Mouse (Mus musculus) C3H10T1/2 (cell line): ENCODE results near the gene Tmem262. TPM values are rescaled to one million over a fixed set of nuclear protein-coding genes. Genes with fewer than 3 reads are reported as not detected.

Experiments used
- polyA plus RNA-seq, 2 experiments: library from polyadenylated mRNA; unstranded; fragments of >200 nt; fragmentation: generic; extraction: Trizol; gene quantifications; one replicate each; pipeline ENCODE4 v1.2.1; 2012; ENCODE audit warnings: missing spikeins in 2 of 2

Gene Tmem262
- not detected for polyA plus RNA-seq

DNA sequence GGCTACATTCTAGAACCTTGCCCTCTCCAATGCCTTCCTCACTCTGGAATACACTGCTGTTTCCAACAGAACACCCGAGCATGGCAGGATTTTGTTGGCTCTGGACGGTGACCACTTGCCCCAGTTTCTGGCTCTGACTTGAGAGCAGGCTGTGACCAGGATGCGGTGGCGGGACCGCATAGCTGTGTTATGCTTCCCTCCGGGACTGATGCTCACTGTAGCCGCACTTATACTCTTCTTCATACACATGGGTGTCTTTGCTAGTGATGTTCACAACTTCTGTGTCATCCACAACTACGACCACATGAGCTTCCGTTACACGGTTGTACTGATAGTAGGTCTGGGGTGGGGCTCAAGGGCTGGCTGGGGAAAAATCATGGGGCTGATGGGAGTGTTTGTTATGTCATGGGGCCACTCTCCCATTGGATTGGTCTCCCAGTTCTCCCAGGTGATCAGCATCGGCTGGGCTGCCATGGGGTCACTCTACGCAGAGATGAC is at the start of gene Tmem262:
Gene Tmem262 (plus strand): TSS at position 51 of the 498 bp plus-strand sequence.

DNA sequence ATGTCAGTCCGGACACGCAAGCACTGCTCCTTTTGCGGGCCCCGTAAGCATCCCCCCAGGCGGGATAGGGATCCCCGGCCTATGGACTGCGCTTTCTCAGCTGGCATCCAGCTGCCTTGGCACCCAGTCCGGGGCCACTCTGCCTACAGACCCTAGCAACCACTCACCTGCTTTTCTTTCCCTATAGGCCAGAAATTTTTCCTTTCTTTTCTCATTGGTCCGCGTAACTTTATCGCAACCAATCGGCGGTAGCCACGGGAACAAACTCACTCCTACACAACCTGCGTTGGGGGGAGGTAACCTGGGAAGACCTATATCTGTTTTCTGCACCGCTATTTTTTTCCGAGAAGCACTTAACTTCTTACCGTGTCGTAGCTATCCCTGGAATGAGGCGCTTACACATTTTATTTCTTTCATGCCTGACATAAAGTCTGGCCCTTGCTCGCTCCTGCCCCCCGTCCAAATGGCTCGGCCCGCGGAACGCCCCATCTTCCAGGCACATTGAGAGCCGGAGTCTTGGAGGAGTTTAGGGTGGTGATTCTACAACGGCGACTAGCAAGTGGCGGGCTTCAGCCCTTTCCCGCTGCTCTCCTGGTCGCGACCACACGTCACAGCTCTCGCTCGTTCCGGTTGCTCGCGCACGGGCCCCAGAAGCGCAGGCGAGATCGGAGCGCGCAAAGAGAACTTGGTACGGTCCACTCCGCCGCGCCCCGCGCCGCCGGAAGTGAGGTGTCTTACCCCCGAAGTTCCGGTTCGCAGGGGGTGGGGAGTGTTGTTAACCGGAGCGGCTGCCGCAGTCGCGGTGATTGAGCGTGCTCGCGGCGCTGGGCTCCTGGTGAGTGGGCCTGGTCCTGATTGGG is 33.3 kb upstream of the Tmem262 start, which contains the start of gene Syvn1:
Gene Syvn1 (plus strand): TSS at position 283 of the 860 bp plus-strand sequence.

DNA sequence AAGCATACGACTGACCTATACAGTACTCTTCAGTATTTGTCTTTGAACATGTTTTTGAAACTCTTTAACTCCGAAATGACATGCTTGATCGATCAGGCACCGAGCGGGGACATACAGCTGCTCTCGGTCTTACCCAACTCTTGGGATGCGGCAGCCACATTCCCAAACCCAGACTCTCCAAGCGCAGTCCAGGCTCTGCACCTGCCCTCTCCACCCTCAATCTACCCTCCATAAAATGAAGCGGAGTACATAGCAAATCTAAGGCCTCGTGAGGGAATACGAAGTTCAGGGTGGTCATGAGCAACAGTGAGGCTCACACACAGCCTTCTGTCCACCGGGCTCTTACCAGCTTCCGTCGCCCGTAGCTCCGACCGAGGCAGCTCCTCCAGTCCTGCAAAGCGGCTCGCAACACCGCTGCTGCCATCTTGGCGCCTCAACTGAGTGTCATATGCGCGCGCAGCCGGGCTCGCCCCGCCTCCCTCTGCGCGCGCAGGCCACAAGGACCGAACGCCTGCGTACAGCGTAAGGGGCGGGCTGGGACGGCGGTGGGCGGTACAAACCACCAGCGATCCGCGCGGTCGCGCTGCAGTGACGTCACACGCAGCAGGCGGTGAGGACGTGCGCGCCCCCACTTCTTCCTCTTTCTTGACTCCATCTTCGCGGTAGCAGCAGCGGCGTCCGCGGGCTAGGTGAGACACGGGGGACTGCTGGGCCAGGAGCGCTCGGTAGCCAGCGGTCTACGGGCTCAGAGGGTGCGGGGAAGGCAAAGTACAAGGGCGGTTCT is 22.3 kb upstream of the Tmem262 start, which contains the start of the genes Mrpl49 and Fau:
Gene Mrpl49 (minus strand): TSS at position 473 of the 784 bp plus-strand sequence.
Gene Fau (plus strand): TSS at position 532 of the 784 bp plus-strand sequence.

DNA sequence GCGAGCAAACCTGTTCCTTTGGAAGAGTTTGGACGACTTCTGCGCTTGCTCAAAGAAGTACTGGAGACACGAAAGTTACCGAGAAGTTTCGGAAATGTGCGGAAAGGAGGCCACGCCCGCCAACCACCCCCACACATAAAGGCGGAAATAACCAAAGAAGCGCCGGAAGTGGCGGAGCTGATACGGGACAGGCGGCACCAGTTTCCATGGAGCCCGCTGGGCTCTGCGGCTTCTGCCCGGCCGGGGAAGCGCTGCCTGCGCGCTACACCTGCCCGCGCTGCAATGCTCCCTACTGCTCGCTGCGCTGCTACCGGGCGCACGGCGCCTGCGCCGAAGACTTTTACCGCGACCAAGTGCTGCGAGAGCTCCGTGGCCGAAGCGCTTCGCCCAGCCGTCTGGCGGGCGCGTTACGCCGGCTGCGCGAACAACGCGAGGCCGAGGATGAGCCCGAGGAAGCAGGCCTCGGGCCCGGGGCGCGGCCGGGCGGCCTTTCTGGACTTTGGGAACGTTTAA is 18.8 kb upstream of the Tmem262 start, which contains the start of gene Znhit2:
Gene Znhit2 (plus strand): TSS at position 172 of the 513 bp plus-strand sequence.

DNA sequence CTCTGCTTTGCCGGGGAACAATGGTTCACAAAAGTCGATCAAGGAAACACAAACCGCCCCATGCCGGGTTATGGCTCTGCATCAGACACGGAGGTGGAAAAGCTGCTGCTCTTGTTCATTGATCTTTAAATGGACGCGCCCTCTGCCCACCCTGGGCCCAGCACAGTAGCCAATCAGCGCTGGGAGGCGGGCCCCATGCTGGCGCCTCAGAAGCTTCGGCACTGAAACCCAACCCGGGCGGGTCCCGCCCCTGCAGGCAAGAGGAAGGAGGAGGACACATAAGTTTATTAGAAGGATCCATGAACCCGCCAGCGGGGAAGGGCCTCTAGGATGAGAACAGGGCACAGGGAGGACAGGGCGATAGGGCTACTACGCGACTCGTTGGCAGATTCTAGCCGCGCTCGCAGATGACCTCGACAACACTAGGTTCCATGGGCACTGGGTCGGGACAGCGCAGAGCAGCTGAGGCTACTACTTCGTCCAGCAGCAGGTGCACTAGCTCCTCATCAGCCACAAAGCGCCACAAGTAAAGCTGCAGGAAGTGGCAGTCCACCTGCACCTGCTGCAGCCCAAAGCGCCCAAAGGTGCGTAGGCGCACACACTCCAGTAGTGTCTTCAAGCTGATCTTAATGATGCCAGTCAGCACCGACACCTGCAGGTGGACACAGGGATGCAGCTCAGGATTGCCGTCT is 12.0 kb upstream of the Tmem262 start, which contains the start of gene Tm7sf2:
Gene Tm7sf2 (minus strand): TSS at position 650 of the 692 bp plus-strand sequence.

DNA sequence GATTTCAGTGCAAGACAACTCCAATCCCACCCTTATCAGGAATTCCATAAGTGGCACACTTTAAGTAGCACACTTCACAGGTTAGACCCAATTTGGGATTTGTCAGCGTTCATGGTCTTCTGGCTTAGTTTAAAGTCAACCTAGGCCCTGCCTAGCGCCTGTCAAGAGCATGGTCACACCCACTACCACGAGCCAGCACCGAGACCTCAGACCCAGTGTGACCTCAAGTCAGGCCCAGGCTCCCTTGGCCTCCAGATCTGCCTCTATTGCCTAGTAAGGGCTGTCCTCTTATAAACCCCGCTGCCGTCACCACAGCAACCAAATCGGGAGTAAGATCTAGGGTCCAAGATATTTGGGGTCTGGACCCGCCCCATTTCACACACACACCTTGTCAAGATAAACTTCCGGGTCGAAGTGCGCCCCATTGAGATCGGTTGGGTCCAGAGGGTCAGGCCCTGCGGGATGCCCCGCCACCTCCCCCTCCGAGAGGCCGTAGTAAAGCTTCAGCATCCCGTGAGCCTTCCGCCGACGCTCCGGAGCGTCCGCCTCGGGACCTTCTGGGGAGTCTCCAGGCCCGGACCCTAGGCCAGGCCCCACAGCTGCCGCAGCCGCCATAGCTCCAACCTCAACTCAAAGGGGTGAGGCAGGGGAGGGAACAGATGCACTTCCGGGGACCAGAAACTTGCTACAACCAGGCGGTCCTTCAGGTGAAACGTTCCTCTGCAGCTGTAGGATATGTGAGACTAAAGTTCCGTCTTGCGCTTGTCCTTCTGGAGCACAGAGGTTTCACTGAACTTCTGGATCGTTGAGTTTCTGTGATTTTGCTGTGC is 3.1 kb upstream of the Tmem262 start, which contains the start of gene Vps51:
Gene Vps51 (minus strand): TSS at position 668 of the 830 bp plus-strand sequence.

DNA sequence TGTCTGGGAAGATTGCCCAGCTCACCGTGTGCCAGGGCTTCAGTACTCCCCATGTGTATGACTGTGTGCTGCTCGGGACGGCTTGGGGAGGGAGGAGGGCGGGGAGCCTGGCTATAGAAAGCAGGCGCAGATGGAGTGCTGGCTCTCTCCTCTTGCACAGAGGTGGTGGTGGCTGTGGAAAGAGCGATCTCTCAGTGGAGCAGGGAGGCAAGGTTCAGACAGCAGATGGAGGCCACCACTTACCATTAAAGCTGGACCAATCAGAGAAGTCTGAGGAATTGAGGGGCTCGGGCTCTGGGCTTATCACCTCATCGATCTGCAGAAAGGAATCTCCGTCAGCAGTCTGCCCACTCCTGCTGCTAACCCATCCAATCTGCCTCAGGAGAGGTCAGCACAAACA is 2.3 kb downstream of the Tmem262 start, which contains the start of gene Gm28374:
Gene Gm28374 (minus strand): TSS at position 101 of the 400 bp plus-strand sequence.

DNA sequence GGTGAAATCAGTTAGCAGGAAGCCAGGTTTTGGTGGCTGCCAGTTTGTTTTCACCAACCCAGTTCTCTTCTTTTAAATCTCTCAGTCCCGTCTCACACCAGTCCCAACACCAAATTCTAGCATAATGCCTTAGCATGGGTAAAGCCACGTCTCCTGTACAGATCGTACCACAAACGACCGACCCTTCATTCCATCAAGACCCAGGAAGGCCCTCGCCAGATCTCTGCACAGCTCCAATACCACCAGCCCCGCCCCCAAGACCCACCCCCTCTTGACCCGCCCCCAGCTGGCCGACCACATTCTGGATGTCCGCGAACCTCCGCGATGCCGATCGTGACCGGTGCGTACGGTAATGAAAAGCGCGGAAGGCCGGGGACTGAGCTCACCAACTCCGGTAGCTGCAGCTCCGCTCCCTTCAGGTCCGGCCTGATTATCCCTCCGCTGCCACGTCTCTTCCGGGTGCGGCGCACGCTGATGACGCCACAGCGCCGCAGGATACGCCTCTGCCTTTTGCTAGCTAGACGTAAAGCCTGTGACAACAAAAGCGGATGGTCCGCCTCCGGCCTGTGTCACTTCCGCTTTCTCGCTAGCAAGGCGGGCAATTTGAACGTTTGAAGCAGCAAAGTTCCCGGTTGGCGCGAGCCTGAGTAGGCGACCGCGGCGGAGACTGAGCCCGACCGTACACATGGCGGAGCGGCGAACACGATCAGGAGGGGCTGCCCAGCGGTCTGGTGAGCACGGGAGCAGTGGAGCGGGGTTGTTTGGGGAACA is 4.8 kb downstream of the Tmem262 start, which contains the start of the genes Zfpl1 and Cdca5:
Gene Zfpl1 (minus strand): TSS at position 479 of the 771 bp plus-strand sequence.
Gene Cdca5 (plus strand): TSS at position 506 of the 771 bp plus-strand sequence.

DNA sequence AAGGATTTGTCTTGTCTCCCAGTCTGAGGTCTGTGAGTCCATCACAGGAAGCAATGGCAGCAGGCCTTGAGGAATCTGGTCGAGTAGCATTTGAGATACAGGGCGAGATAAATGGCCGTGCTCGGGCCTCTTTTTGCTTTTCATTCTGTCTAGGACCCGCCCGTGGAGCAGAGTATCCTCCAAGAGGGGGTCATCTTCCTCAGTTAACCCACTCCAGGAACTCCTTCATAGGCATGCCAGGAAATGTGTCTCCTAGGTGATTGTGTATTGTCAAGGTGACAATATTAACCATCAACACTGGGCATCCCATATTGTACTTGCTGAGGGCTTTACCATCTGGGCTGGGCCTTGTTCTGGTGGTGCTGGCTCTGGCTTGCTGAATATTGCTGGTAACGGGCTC is 14.3 kb downstream of the Tmem262 start, which contains the start of gene AC131692.1:
Gene AC131692.1 (plus strand): TSS at position 301 of the 400 bp plus-strand sequence.

DNA sequence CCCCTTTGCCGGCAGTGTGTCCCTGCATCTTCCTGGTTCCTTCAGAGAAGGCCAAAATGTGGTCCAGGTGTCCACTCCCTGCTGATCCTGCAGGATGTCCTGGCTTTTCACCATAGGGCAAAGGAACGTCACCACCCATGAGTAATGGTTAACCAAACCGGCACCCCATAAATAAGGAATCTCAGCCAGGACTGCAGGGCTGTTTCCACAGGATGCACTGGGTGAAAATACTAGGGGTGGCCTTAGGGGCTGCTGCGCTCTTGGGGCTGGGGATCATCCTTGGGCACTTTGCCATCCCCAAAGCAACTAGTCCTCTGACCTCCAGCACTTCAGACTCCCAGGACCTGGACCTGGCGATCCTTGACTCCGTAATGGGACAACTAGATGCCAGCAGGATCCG is 25.8 kb downstream of the Tmem262 start, which contains the start of gene Naaladl1:
Gene Naaladl1 (plus strand): TSS at position 197 of the 400 bp plus-strand sequence.

DNA sequence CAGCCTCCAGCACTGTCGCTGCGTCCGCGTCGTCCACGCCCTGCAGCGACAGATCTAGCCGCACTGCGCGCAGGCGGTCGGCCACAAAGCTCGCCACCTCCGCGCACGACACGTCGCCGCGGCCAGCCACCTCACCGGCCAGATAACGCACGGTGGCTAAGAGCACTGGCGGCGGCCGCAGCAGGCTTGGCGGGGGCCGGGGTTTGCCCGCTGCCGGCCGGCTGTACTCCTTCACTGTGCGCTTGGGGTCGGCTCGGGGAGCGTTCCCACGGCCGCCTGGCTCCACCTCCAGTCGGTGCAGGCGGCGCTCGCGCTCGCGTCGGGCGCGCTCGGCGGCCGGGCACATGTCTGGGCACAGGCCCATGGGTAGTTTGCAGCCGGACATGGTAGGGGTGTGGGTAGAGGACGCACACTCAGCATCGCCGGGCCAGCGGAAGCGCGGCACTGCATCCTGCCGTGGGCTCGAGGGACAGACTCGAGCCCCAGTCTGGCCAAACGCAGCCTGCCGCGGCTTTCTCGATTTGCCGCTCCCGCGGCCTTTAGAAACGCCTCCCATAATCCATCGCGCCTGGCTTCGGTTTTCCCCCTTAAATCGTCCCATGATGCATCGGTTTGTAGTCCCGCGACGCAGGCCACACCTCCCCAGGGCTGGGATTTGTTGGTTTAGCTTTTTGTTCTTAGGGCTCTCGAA is 38.3 kb downstream of the Tmem262 start, which contains the start of gene Sac3d1:
Gene Sac3d1 (minus strand): TSS at position 665 of the 691 bp plus-strand sequence.

DNA sequence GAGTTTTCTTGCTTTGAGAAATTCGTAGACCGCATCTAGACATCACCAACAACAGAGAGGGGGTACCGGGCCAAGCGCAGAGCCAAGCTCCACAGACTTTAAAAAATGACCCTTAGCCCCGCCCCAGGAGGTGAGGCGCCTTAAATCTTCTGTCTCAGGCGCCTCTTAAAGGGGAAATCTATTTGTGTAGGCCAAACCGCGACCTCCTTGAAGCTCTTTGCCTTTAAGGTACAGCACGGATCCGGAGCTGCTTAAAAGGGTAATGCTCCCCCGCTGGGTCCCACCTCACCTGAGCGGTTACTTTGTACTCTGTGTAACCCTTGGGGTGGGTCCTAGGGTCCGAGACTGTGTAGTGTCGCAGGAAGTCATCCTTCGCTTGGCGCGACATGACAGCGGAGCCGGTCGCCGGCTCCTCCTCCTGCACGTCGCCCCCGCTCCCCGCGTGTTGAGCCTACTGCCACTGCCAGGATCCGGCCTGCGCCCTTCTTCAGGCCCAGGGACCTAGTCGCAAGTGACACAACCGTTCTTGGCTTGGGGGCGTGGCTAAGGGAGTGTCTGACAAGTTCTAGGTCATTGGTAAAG is 48.0 kb downstream of the Tmem262 start, which contains the start of gene Snx15:
Gene Snx15 (minus strand): TSS at position 545 of the 582 bp plus-strand sequence.

Other genes starting within 250 kb of the Tmem262 start
- 10 to 100 TPM; 22.0 to 31.9 TPM for gene Frmd8, start 204.8 kb upstream of the Tmem262 start, polyA plus RNA-seq
- 10 to 100 TPM in 1 of 2 experiments, 1 to 10 TPM in 1; 4.8 to 25.6 TPM for gene Slc25a45, start 202.2 kb upstream of the Tmem262 start, polyA plus RNA-seq
- gene Tigd3, start 185.9 kb upstream of the Tmem262 start, polyA plus RNA-seq: 1 to 10 TPM in 1 of 2 experiments, under 1 TPM in 1; 0.46 to 1.5 TPM
- gene Dpf2, start 167.0 kb upstream of the Tmem262 start, polyA plus RNA-seq: 10 to 100 TPM; 36.2 to 93.5 TPM
- 10 to 100 TPM; 28.5 to 39.7 TPM for gene Cdc42ep2, start 155.2 kb upstream of the Tmem262 start, polyA plus RNA-seq
- 10 to 100 TPM; 33.2 to 41.9 TPM for gene Pola2, start 115.8 kb upstream of the Tmem262 start, polyA plus RNA-seq
- under 1 TPM in 1 of 2 experiments, not detected in 1; 0.05 TPM for gene Slc22a20, start 93.9 kb upstream of the Tmem262 start, polyA plus RNA-seq
- gene Capn1, start 64.1 kb upstream of the Tmem262 start, polyA plus RNA-seq: 100 to 1,000 TPM in 1 of 2 experiments, 10 to 100 TPM in 1; 54.3 to 106 TPM
- 10 to 100 TPM in 1 of 2 experiments, 1 to 10 TPM in 1; 8.1 to 37.0 TPM for gene Syvn1, start 33.5 kb upstream of the Tmem262 start, polyA plus RNA-seq
- gene Mrpl49, start 22.2 kb upstream of the Tmem262 start, polyA plus RNA-seq: 10 to 100 TPM; 53.0 to 53.6 TPM
- 1,000 to 10,000 TPM; 3,123 to 6,609 TPM for gene Fau, start 22.2 kb upstream of the Tmem262 start, polyA plus RNA-seq
- 10 to 100 TPM; 47.8 to 81.5 TPM for gene Znhit2, start 18.8 kb upstream of the Tmem262 start, polyA plus RNA-seq
- 10 to 100 TPM; 13.4 to 34.1 TPM for gene Tm7sf2, start 11.7 kb upstream of the Tmem262 start, polyA plus RNA-seq
- 10 to 100 TPM; 86.8 to 98.3 TPM for gene Vps51, start 2.8 kb upstream of the Tmem262 start, polyA plus RNA-seq
- gene Gm28374, start 2.2 kb downstream of the Tmem262 start, polyA plus RNA-seq: 1 to 10 TPM in 1 of 2 experiments, under 1 TPM in 1; 0.12 to 1.5 TPM
- gene Zfpl1, start 4.9 kb downstream of the Tmem262 start, polyA plus RNA-seq: 100 to 1,000 TPM in 1 of 2 experiments, 10 to 100 TPM in 1; 97.2 to 129 TPM
- gene Cdca5, start 5.0 kb downstream of the Tmem262 start, polyA plus RNA-seq: 10 to 100 TPM; 22.1 to 36.7 TPM
- under 1 TPM; 0.25 to 0.46 TPM for gene AC131692.1, start 14.4 kb downstream of the Tmem262 start, polyA plus RNA-seq
- under 1 TPM; 0.07 to 0.28 TPM for gene Naaladl1, start 25.7 kb downstream of the Tmem262 start, polyA plus RNA-seq
- gene Sac3d1, start 38.6 kb downstream of the Tmem262 start, polyA plus RNA-seq: 10 to 100 TPM; 28.4 to 46.8 TPM
- gene Snx15, start 48.3 kb downstream of the Tmem262 start, polyA plus RNA-seq: 10 to 100 TPM; 17.1 to 34.0 TPM
- under 1 TPM in 1 of 2 experiments, not detected in 1; 0.14 TPM for gene Batf2, start 61.0 kb downstream of the Tmem262 start, polyA plus RNA-seq
- gene Arl2, start 61.5 kb downstream of the Tmem262 start, polyA plus RNA-seq: 100 to 1,000 TPM; 112 to 164 TPM
- not detected for gene Majin, start 104.4 kb downstream of the Tmem262 start, polyA plus RNA-seq
- 1 to 10 TPM in 1 of 2 experiments, under 1 TPM in 1; 0.33 to 3.6 TPM for gene Gpha2, start 146.3 kb downstream of the Tmem262 start, polyA plus RNA-seq
- gene Ppp2r5b, start 155.8 kb downstream of the Tmem262 start, polyA plus RNA-seq: 10 to 100 TPM; 11.0 to 23.1 TPM
- gene Atg2a, start 161.6 kb downstream of the Tmem262 start, polyA plus RNA-seq: 10 to 100 TPM; 10.8 to 22.6 TPM
- 100 to 1,000 TPM; 138 to 139 TPM for gene Ehd1, start 196.7 kb downstream of the Tmem262 start, polyA plus RNA-seq
- gene Cdc42bpg, start 226.4 kb downstream of the Tmem262 start, polyA plus RNA-seq: under 1 TPM; 0.04 to 0.26 TPM